Mouse (Mus musculus) liver, embryonic 11.5 days (tissue): Measurements from ENCODE around the gene Prkce. TPM values are rescaled to one million over a fixed set of nuclear protein-coding genes. Genes with fewer than 3 reads are reported as not detected.
A peak's percentile ranks its signal among the peaks of the same experiment; 100 is the strongest.

Source experiments
- ATAC-seq: fragments of 200-750 bp; cut with Nextera tagmentation; replicated peaks from 2 replicates; pipeline ENCODE4 v1.8.0; 2017; ENCODE audit warnings: moderate number of reproducible peaks, mild to moderate bottlenecking, moderate TSS enrichment, moderate library complexity; ENCODE audit not compliant: low FRiP score
- DNase-seq: peaks from one replicate; pipeline ENCODE4 v3.0.0-alpha.2; 2017; ENCODE audit warnings: low spot score
- H3K27ac ChIP-seq: fragments of 300-500 bp; sonication (generic); 2 replicates; pipeline ENCODE4 v1.5.1; 2014; ENCODE audit warnings: mild to moderate bottlenecking, low read depth, low read length, control low read depth
- H3K27me3 ChIP-seq: fragments of 300-500 bp; sonication (generic); replicated peaks from 2 replicates; pipeline ENCODE4 v1.6.1; 2014; ENCODE audit warnings: low read length, mixed read lengths; ENCODE audit not compliant: control insufficient read depth, insufficient read depth
- H3K36me3 ChIP-seq: fragments of 300-500 bp; sonication (generic); 2 replicates; pipeline ENCODE4 v1.6.1; 2014; ENCODE audit warnings: mild to moderate bottlenecking, low read length, moderate library complexity, mixed read lengths; ENCODE audit not compliant: control insufficient read depth, insufficient read depth
- H3K4me1 ChIP-seq: fragments of 300-500 bp; sonication (generic); replicated peaks from 2 replicates; pipeline ENCODE4 v1.6.1; 2014; ENCODE audit warnings: low read length, mixed read lengths; ENCODE audit not compliant: control insufficient read depth, insufficient read depth
- H3K4me2 ChIP-seq: fragments of 300-500 bp; sonication (generic); 2 replicates; pipeline ENCODE4 v1.6.1; 2014; ENCODE audit warnings: mild to moderate bottlenecking, control low read depth, moderate library complexity
- H3K4me3 ChIP-seq: fragments of 300-500 bp; sonication (generic); 2 replicates; pipeline ENCODE4 v1.5.1; 2014; ENCODE audit warnings: low read depth, low read length, control low read depth
- H3K9ac ChIP-seq: fragments of 300-500 bp; sonication (generic); 2 replicates; pipeline ENCODE4 v1.6.1; 2014; ENCODE audit warnings: low read depth, low read length, control low read depth
- H3K9me3 ChIP-seq: fragments of 300-500 bp; sonication (generic); 2 replicates; pipeline ENCODE4 v1.6.1; 2016; ENCODE audit warnings: low read length, inconsistent platforms, mixed read lengths; ENCODE audit not compliant: control insufficient read depth
- WGBS: fragments of 180-500 bp; shearing (Covaris S2); extraction: QIAGEN DNeasy Blood & Tissue Kit; methylation state at CpG from one replicate; pipeline ENCODE4 v1.1.7; 2014; 5-methylcytosine and 5-hydroxymethylcytosine counted together
- polyA plus RNA-seq: library from polyadenylated mRNA; unstranded; fragments of >200 nt; fragmentation: Nextera tagmentation; extraction: Ambion mirVana; gene quantifications from 2 replicates; pipeline ENCODE4 v1.2.1, GENCODE M21; 2014

The Prkce gene
- polyA plus RNA-seq, 1 experiment from 2014 or later, result 4.0 TPM

- Histone ChIP-seq H3K9me3 (no peaks in the 10 kb centered on the region), H3K4me3 (no peak overlapping the region), H3K27me3 (no peaks in the 10 kb centered on the region), H3K4me2 (peak overlapping the region; percentile 36), H3K4me1 (peaks cover 9% of the 10 kb centered on the region), H3K36me3 (no peaks in the 10 kb centered on the region), H3K27ac (no peak overlapping the region), H3K9ac (0 out of 2 replicates have a peak overlapping the region, but pooled peaks have one; percentile 13)
- no peak for DNase-seq
- ATAC-seq, result no peak
- WGBS, result 32% methylated on average over 16 of the region's 16 CpGs
Measured at GRCm38 (mm10) chr17:86329273-86330075, 161.9 kb downstream of the Prkce start.

DNA sequence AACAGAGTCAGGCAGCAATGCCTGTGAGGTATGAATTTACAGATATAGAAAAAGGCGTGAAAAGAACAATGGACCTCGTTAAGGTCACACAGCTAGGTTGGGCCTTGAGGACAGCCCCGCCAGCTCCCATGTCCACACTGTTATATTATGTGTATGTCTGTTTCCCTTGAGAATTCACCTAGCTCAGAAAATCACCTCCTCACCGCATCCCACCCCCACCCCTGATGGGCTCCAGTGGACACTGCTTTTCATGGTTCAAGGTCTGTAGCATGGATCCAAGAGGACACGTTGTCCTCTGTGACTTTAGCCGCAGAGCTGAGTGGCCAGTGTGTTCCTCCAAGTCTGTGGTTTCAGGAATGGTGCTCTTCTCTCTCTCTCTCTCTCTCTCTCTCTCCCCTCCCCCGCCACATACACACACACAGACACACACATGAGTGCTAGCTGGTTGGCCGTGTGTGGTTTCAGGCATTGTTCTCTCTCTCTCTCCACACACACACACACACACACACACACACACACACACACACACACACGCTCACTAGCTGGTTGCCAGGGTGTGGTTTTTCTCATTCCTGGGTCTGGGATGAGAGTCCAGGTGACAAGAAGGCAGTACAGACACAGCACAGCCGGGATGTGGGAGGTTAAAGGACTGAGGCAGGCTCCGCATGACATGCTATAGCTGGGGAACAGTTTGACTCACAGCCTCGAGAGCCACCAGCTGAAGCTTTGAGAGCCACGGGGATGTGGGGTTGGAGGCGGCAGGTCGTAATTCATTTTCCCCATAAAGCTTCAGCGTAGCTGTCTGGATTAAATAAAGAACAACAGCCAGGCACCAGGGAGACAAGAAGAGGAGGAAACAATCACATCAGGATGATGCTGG, 162.7 kb downstream of the Prkce start:
- H3K27ac ChIP-seq, result no peak overlapping the region
- H3K36me3 ChIP-seq, result no peaks in the 10 kb centered on the region
- WGBS, result 70% methylated on average over 16 of the region's 16 CpGs
- H3K4me1 ChIP-seq, result peaks cover 9% of the 10 kb centered on the region
- H3K27me3 ChIP-seq, result no peaks in the 10 kb centered on the region
- H3K9me3 ChIP-seq, result no peaks in the 10 kb centered on the region
- H3K9ac ChIP-seq, result no peak overlapping the region
- H3K4me3 ChIP-seq, result no peak overlapping the region
- ATAC-seq (no peak), DNase-seq (no peak)
- H3K4me2 ChIP-seq, result no peak overlapping the region

GRCm38 (mm10) chr17:86331835-86332234, 164.2 kb downstream of the Prkce start:
- WGBS, result 90% methylated on average over 8 of the region's 8 CpGs
- Histone ChIP-seq H3K27ac (no peak overlapping the region), H3K36me3 (no peaks in the 10 kb centered on the region), H3K9ac (no peak overlapping the region), H3K9me3 (no peaks in the 10 kb centered on the region), H3K4me1 (peaks cover 9% of the 10 kb centered on the region), H3K4me3 (no peak overlapping the region), H3K4me2 (no peak overlapping the region), H3K27me3 (no peaks in the 10 kb centered on the region)
- DNase-seq (no peak), ATAC-seq (no peak)

- no peak for DNase-seq
- H3K9ac ChIP-seq, result no peak overlapping the region
- H3K9me3 ChIP-seq, result no peaks in the 10 kb centered on the region
- H3K4me2 ChIP-seq, result no peak overlapping the region
- 73% methylated on average over 4 of the region's 4 CpGs for WGBS
- peaks cover 5% of the 10 kb centered on the region for H3K4me1 ChIP-seq
- no peak for ATAC-seq
- H3K27ac ChIP-seq, result no peak overlapping the region
- no peaks in the 10 kb centered on the region for H3K36me3 ChIP-seq
- H3K4me3 ChIP-seq, result no peak overlapping the region
- no peaks in the 10 kb centered on the region for H3K27me3 ChIP-seq
Measured at GRCm38 (mm10) chr17:86334990-86335389, 167.4 kb downstream of the Prkce start.

DNA sequence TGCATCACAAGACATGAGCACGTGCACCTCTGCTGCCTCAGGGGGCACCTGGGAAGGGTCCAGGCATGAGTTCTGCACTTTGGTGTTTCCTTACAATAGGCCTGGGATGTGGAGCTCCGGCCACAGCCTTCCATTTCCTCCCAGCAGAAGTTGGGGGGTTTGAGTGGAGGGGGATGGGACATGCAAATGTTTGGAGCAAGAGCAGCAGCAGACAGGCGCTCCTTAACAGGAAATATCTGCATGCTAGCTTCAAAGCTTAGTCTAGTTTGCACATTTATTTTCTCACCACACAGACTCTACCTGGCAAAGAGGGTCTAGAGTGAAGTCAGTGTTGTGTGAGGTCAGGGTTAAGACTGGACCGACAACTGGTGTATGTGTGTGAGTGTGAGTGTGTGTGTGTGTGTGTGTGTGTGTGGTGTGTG, 169.1 kb downstream of the Prkce start:
- Histone ChIP-seq H3K27me3 (no peaks in the 10 kb centered on the region), H3K4me2 (no peak overlapping the region), H3K36me3 (no peaks in the 10 kb centered on the region), H3K4me1 (no peaks in the 10 kb centered on the region; the same call in 1 of the 2 replicates), H3K9me3 (no peaks in the 10 kb centered on the region), H3K27ac (no peak overlapping the region), H3K4me3 (no peak overlapping the region), H3K9ac (no peak overlapping the region)
- 44% methylated on average over 4 of the region's 4 CpGs for WGBS
- ATAC-seq (no peak), DNase-seq (no peak)

GRCm38 (mm10) chr17:86337076-86337475, 169.5 kb downstream of the Prkce start:
- Histone ChIP-seq H3K4me3 (no peak overlapping the region), H3K27me3 (no peaks in the 10 kb centered on the region), H3K4me1 (no peaks in the 10 kb centered on the region; the same call in 1 of the 2 replicates), H3K9me3 (no peaks in the 10 kb centered on the region), H3K36me3 (no peaks in the 10 kb centered on the region), H3K9ac (no peak overlapping the region), H3K27ac (no peak overlapping the region), H3K4me2 (no peak overlapping the region)
- ATAC-seq (no peak), DNase-seq (no peak)
- 43% methylated on average over 3 of the region's 3 CpGs for WGBS

- 0 out of 2 replicates have a peak, but pooled peaks have one; percentile 43 for ATAC-seq
Measured at GRCm38 (mm10) chr17:86338328-86338727, 170.7 kb downstream of the Prkce start.

GRCm38 (mm10) chr17:86344032-86344431, 176.4 kb downstream of the Prkce start:
- no peak overlapping the region for H3K27ac ChIP-seq
- DNase-seq (no peak), ATAC-seq (no peak)
- H3K36me3 ChIP-seq, result no peaks in the 10 kb centered on the region
- no peaks in the 10 kb centered on the region for H3K27me3 ChIP-seq
- H3K4me3 ChIP-seq, result no peak overlapping the region
- no peak overlapping the region for H3K4me2 ChIP-seq
- peaks cover 2% of the 10 kb centered on the region for H3K4me1 ChIP-seq
- no peaks in the 10 kb centered on the region for H3K9me3 ChIP-seq
- H3K9ac ChIP-seq, result no peak overlapping the region
- WGBS, result 44% methylated on average over 8 of the region's 8 CpGs

More at GRCm38 (mm10) chr17:86338328-86338727, 170.7 kb downstream of the Prkce start:
- 60% methylated on average over 5 of the region's 5 CpGs for WGBS
- Histone ChIP-seq H3K4me3 (no peak overlapping the region), H3K9me3 (no peaks in the 10 kb centered on the region), H3K9ac (no peak overlapping the region), H3K4me2 (no peak overlapping the region), H3K36me3 (no peaks in the 10 kb centered on the region), H3K27me3 (no peaks in the 10 kb centered on the region), H3K4me1 (no peaks in the 10 kb centered on the region; the same call in 1 of the 2 replicates), H3K27ac (no peak overlapping the region)
- no peak for DNase-seq
